Mouse (Mus musculus) gastrocnemius, adult 18-20 months (tissue): ENCODE data around the gene 1700014D04Rik. TPM values are rescaled to one million over a fixed set of nuclear protein-coding genes. Genes with fewer than 3 reads are reported as not detected.
A peak's percentile ranks its signal among the peaks of the same experiment; 100 is the strongest.
"Not testable (repeated sequence)": the region's sequence is repeated elsewhere in the genome, so short reads cannot be mapped to it uniquely, and the experiment has no call there.

Source experiments
- DNase-seq: peaks from one replicate; pipeline ENCODE4 v3.0.0; 2021; ENCODE audit warnings: low spot score
- long read RNA-seq, 2 experiments: library from polyadenylated mRNA; stranded (forward); transcript quantifications; one replicate each; pipeline ENCODE4 v2.0.0; 2021
- total RNA-seq, 2 experiments: library from RNA; stranded (reverse); gene quantifications; 2 replicates each; pipeline ENCODE4 v1.2.3; 2021

Gene 1700014D04Rik
- total RNA-seq = not detected
- long read RNA-seq, experiment 1 = 0 reads
- long read RNA-seq, experiment 2 = 0 reads

DNA sequence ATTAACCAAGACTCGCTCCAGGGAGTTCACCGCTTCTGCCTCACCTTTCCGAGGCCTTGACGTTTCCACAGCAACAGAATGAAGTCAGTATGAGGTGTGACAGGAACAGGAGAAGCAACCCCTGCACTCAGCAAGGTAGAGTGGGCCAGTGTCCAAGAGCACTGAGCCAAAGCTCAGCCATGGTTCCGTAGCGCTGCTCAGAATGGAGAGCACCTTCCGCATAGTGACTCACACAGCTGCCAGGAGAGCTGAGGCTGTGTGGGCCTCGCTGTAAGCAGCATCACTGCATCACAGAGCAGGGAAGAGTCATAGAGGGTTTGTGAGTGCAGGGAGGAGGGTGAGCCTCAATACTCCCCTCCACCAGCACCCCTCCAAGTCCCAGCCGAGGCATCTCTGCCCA is at the start of gene 1700014D04Rik:
Gene 1700014D04Rik, minus strand, starts transcription at position 42 of the 400 bp plus-strand sequence.
- no peak for DNase-seq

GRCm38 (mm10) chr13:59795807-59796465 is 49.4 kb upstream of the 1700014D04Rik start:
- no peak for DNase-seq

GRCm38 (mm10) chr13:59794786-59795185 is 48.2 kb upstream of the 1700014D04Rik start:
- no peak for DNase-seq

- DNase-seq = no peak
These were observed 35.6 kb upstream of the 1700014D04Rik start, which contains the start of gene Gm49354 for GRCm38 (mm10) chr13:59782145-59782544. Gm49354 (minus strand) TSS chr13:59782245.

- not testable (repeated sequence) for DNase-seq
These were observed 33.3 kb upstream of the 1700014D04Rik start for GRCm38 (mm10) chr13:59779744-59780264.

DNA sequence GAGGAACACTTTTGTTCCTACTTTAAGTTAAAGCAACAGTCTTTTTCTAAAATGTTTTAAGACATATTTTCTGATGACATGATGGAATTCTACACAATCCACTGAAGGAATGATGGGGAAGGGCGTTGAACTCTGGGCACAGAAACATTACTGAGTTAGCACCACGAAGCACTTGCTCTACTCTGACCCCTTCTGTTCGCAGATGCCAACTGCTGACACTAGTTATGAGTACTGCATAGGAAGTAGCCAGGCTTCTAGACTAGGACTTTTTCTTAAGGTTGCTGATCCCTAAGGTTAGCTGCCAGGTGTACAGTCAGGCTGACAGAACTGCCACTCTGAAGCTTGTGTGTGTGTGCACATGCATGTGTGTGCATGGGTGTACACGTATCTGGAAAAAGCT is 32.7 kb upstream of the 1700014D04Rik start:
- no peak for DNase-seq

DNA sequence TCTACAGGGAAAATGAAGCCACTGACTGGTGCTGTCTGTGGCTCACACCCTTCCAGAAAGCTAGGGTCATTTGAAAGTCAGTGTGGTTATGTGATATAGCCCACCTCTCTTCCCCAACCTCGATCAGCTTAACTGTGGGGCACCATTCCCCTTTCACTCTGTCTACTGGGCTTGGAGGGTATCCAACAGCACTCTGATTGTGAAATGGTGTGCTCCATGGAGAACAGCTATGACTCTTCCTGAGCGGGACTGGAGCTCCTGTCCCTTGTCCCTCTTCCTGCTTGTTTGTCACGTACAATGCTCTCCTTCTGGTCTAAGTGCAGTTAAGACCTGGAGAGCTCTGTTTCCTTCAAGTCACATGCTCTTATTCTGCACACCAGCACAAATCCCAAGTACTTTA is 28.6 kb upstream of the 1700014D04Rik start:
- DNase-seq = no peak

DNA sequence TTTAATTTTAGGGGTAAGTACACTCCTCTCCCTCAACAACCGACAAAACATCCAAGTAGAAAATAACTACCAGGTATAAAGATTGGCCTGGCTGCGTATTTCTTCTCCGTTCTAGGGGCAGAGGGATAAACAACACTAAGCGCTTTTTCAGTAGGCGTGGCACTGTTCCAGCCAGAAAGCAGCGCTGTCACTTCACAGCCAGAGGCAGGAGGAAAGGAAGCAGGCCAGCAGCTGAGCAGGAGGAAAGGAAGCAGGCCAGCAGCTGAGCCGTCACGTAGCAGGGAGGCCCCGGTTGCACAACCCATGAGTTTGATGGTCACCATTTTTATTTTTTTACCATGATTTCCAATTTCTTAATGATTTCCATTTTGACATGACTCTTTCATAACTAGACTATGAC is 24.7 kb upstream of the 1700014D04Rik start:
- DNase-seq = peak; percentile 76

DNA sequence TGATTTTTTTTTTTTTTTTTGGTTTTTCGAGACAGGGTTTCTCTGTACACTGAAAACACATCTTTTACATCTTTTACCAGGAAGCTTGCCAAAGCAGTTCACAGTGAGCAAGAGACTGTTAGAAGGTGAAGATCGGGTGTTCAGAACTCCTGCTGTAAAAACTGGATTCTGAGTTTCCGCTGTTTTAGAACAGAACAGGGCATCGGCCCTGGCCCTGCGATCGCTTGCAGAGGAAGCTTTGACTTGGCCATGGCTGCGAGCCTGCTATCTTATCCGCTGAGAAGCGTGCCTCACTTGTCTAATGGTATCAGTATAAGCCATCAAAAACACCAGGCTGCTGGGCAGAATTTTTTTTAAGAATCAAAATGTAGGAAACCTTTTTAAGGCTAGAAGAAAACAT is 24.3 kb upstream of the 1700014D04Rik start:
- DNase-seq = no peak

GRCm38 (mm10) chr13:59770164-59770562 is 23.6 kb upstream of the 1700014D04Rik start:
- peak; percentile 76 for DNase-seq

- DNase-seq = peak; percentile 99
These were observed 23.0 kb upstream of the 1700014D04Rik start, which contains the start of gene Isca1 for GRCm38 (mm10) chr13:59769296-59770163. Isca1 (minus strand) TSS chr13:59769810.

- DNase-seq = no peak
These were observed 22.0 kb upstream of the 1700014D04Rik start for GRCm38 (mm10) chr13:59768531-59768930.

- no peak for DNase-seq
These were observed 20.4 kb upstream of the 1700014D04Rik start for GRCm38 (mm10) chr13:59766786-59767515.

- no peak for DNase-seq
These were observed 16.2 kb upstream of the 1700014D04Rik start for GRCm38 (mm10) chr13:59762791-59763190.

- DNase-seq = no peak
These were observed 10.4 kb upstream of the 1700014D04Rik start for GRCm38 (mm10) chr13:59756906-59757305.

DNA sequence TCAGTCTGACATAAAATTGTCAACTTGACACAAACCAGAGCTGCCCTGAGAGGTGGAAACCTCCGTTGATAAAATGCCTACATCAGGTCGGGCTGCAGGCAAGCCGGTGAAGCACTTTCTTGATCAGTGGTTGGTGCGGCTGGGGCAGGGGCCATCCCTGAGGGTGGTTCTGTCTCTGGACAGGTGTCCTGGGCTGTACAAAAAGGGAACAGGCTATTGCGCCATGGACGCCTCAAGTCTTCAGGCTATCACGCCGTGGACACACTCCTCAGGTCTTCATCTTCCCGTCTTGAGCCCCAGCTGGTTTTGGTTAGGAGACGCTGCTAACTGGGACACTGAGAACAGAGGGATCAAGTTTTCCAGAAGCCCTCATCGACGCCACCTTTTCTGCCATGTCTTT is 3.8 kb upstream of the 1700014D04Rik start:
- DNase-seq = no peak

GRCm38 (mm10) chr13:59746164-59746563 is 388 bp downstream of the 1700014D04Rik start:
- DNase-seq = no peak

DNA sequence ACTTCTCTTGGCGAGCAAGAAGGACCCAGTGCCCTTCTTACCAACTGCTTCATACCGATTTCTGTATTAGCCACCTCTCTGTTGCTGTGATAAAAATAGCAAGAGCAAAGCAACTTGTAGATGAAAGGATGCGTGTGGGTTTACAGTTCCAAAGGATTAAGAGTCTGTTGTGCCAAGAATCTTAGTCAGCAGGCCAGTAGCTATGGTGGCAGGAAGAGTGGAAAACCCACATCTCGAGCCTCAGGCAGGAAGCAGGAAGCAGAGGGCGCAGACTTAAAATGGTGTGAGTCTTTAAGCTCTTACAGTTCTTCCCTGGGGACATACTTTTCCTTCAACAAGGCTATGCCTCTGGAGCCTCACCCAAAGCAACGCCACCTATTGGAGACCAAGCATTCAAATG is 1.1 kb downstream of the 1700014D04Rik start:
- DNase-seq = no peak

- peak; percentile 11 for DNase-seq
These were observed 4.9 kb downstream of the 1700014D04Rik start for GRCm38 (mm10) chr13:59741697-59742096.

DNA sequence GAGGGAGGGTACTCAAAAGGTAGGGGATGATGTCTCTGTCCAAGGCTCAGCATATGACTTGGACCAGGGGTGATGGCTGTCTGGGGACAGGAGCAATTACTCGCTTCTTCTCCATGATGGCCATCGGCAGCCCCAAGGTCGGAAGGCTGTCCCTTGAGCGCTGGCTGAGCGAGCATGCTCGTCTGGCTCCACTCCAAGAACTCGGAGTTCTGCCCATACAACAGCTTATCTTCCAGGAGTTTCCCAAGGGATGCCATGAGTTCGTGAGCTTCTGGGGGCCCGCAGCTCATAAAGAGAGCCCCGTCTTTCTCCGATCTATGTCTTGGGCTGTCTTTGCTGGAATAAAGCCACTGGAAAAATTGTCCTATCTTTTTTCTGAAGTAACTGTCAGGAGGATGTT is 5.5 kb downstream of the 1700014D04Rik start:
- peak; percentile 53 for DNase-seq

- no peak for DNase-seq
These were observed 7.2 kb downstream of the 1700014D04Rik start for GRCm38 (mm10) chr13:59739397-59739796.
